Mouse (Mus musculus): ENCODE results near the gene Sptbn1.

GRCm38 (mm10) chr11:30257085-30257484, 10.9 kb downstream of the Sptbn1 start:
- TF ChIP-seq CTCF (IDR thresholded peaks at IDR 0.05; ENCODE audit: low read depth, low read length) (no peak), TAL1 (conservative IDR thresholded peaks at IDR 0.05; ENCODE audit: low read depth, low read length) (no peak), GATA1 (IDR thresholded peaks at IDR 0.05; ENCODE audit: borderline replicate concordance, low read length) (no peak)

Measured in G1E (cell line).